8 mouse cellular contexts compared by ENCODE assay signal in the genomic region with DNA sequence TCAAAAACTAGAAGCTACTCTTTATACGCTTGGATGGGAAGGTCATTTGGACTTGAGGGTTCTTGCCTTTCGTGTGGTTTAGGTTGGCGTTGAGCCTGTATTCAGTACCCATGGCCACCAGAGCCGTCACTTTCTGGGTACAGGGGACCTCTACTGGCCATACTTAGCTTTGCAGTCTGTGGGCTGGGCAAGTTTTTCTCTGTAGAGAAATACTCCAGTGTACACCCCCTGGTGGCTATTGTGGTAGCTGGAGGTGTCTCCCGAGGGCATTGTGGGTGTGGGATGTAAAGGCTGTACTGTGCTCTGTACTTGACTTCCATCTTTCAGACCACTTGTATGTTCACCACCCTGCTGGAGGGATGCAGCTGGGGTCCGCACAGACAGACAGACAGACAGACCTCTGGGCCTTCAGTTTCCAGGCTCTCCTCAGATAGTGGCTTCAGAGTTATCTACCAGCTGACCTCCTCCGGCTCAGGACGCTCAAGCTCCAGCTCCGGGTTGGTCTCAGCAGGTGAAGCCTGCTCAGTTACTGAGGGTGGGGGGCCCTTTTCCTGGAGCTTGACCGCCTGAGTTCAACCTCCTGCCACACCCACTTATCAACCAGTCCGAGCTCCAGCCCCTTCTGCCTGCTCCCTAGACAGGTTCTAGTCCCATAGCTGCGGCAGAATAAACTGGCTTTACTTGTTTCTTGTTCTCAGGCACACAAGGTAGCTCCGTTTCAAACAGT. TPM values are rescaled to one million over a fixed set of nuclear protein-coding genes. Genes with fewer than 3 reads are reported as not detected.
DNase-seq lines count a peak whose midpoint lies in the region; ATAC-seq lines count a peak whose summit lies in the region.

No protein-coding gene starts in this region.

- H3K4me1 ChIP-seq in embryonic facial prominence, embryonic 12.5 days: no peaks in the 10 kb centered on the region
- 0 out of 2 replicates have a peak, but pooled peaks cover 3% of the 10 kb centered on the region for H3K4me1 ChIP-seq in limb, embryonic 10.5 days
- H3K4me1 ChIP-seq in midbrain, embryonic 13.5 days (replicated peaks): no peaks in the 10 kb centered on the region

- no peak overlapping the region for H3K4me3 ChIP-seq in embryonic facial prominence, embryonic 12.5 days
- H3K4me3 ChIP-seq in limb, embryonic 10.5 days: no peak overlapping the region
- H3K4me3 ChIP-seq in midbrain, embryonic 13.5 days (replicated peaks): no peak overlapping the region

- H3K4me2 ChIP-seq in embryonic facial prominence, embryonic 12.5 days (replicated peaks): no peak overlapping the region
- H3K4me2 ChIP-seq in midbrain, embryonic 13.5 days (replicated peaks): no peak overlapping the region

- H3K9ac ChIP-seq in embryonic facial prominence, embryonic 12.5 days: no peak overlapping the region
- H3K9ac ChIP-seq in midbrain, embryonic 13.5 days (replicated peaks): no peak overlapping the region

- WGBS in embryonic facial prominence, embryonic 12.5 days: 35% methylated on average over 13 of the region's 13 CpGs
- WGBS in limb, embryonic 10.5 days: 41% methylated on average over 13 of the region's 13 CpGs
- WGBS in midbrain, embryonic 13.5 days: 38% methylated on average over 13 of the region's 13 CpGs

- DNase-seq in 3134 (ENCODE audit: extremely low read depth, insufficient read length, low spot score): peak; percentile 47
- DNase-seq in adrenal gland, postnatal 25 days: peak; percentile 84
- peak; percentile 91 to 95 for DNase-seq in heart, adult 18-20 months
- DNase-seq in kidney, adult 18-20 months: peak; percentile 93
- DNase-seq in limb, embryonic 10.5 days (ENCODE audit: low spot score): peak; percentile 85
- peak; percentile 78 to 86 for DNase-seq in spleen, adult 18-20 months

- no peak overlapping the region for H3K27ac ChIP-seq in embryonic facial prominence, embryonic 12.5 days
- H3K27ac ChIP-seq in limb, embryonic 10.5 days: no peak overlapping the region
- no peak overlapping the region for H3K27ac ChIP-seq in midbrain, embryonic 13.5 days

- no peaks in the 10 kb centered on the region for H3K36me3 ChIP-seq in embryonic facial prominence, embryonic 12.5 days
- H3K36me3 ChIP-seq in limb, embryonic 10.5 days: no peaks in the 10 kb centered on the region
- no peaks in the 10 kb centered on the region for H3K36me3 ChIP-seq in midbrain, embryonic 13.5 days

- peak; percentile 72; the same call in 1 of the 2 replicates for ATAC-seq in embryonic facial prominence, embryonic 12.5 days (ENCODE audit: insufficient number of reproducible peaks, insufficient read depth, low FRiP score, low TSS enrichment)
- peak; percentile 84 for ATAC-seq in midbrain, embryonic 13.5 days

- no peaks in the 10 kb centered on the region for H3K27me3 ChIP-seq in embryonic facial prominence, embryonic 12.5 days
- H3K27me3 ChIP-seq in limb, embryonic 10.5 days (ENCODE audit: low read depth, poor library complexity, severe bottlenecking): no peaks in the 10 kb centered on the region
- H3K27me3 ChIP-seq in midbrain, embryonic 13.5 days: no peaks in the 10 kb centered on the region

- no peaks in the 10 kb centered on the region for H3K9me3 ChIP-seq in embryonic facial prominence, embryonic 12.5 days
- H3K9me3 ChIP-seq in limb, embryonic 10.5 days (replicated peaks): no peaks in the 10 kb centered on the region
- no peaks in the 10 kb centered on the region for H3K9me3 ChIP-seq in midbrain, embryonic 13.5 days

RNA-seq across cellular contexts. Expression of a gene that starts 34.2 kb away (rescaled TPM):
- total RNA-seq in adrenal gland, postnatal 25 days (2021): 20.0 and 32.1 TPM in 2 replicates
- polyA plus RNA-seq in embryonic facial prominence, embryonic 12.5 days (2016; fragmentation: Nextera tagmentation; extraction: Ambion mirVana): 63.8 and 64.6 TPM in 2 replicates
- 10 to 100 TPM; 13.3 to 14.7 TPM for total RNA-seq in heart, adult 18-20 months (2021)
- 85.2 and 106 TPM in 2 replicates for polyA plus RNA-seq in limb, embryonic 10.5 days (2016; fragmentation: Nextera tagmentation; extraction: Ambion mirVana)
- 73.9 and 79.2 TPM in 2 replicates for polyA plus RNA-seq in midbrain, embryonic 13.5 days (2015; fragmentation: Nextera tagmentation; extraction: Ambion mirVana)

RNA-seq across cellular contexts. Expression of a gene that starts 45.3 kb away (rescaled TPM):
- 40.8 and 63.8 TPM in 2 replicates for total RNA-seq in adrenal gland, postnatal 25 days (2021)
- 137 and 145 TPM in 2 replicates for polyA plus RNA-seq in embryonic facial prominence, embryonic 12.5 days (2016; fragmentation: Nextera tagmentation; extraction: Ambion mirVana)
- total RNA-seq in heart, adult 18-20 months (2021): 10 to 100 TPM; 19.9 to 28.8 TPM
- 165 and 182 TPM in 2 replicates for polyA plus RNA-seq in limb, embryonic 10.5 days (2016; fragmentation: Nextera tagmentation; extraction: Ambion mirVana)
- 109 and 113 TPM in 2 replicates for polyA plus RNA-seq in midbrain, embryonic 13.5 days (2015; fragmentation: Nextera tagmentation; extraction: Ambion mirVana)
